Mouse (Mus musculus): ENCODE data around the gene Tgfbrap1. TPM values are rescaled to one million over a fixed set of nuclear protein-coding genes. Genes with fewer than 3 reads are reported as not detected.

The Tgfbrap1 gene
- polyA plus RNA-seq, 1 experiment from 2014 or later, result 10.8 TPM

DNA sequence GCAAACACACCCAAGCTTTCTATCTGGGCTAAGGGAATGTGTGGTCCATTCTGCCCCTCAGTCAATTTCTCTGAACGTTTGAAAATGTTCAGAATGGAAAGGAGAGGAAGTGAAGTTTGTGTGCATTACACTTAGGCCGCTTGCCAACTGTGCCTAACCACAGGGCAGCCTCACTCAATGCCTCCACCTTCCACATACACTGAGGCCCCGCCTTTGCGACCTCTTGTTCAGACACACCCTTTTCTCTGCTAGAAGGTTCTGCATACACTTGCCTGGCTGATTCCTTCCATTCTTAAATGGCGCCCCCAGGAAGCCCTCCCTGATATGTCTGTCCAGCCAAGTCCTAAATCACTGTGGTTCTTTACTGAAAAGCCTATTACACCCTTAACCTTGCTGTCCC is 27.7 kb downstream of the Tgfbrap1 start:
- Histone ChIP-seq H3K27ac (replicated peaks; ENCODE audit: low read depth, low read length) (no peak overlapping the region), H3K9me3 (ENCODE audit: control insufficient read depth, low read length) (no peaks in the 10 kb centered on the region), H3K27me3 (replicated peaks; ENCODE audit: control insufficient read depth, insufficient read depth, low read length) (no peaks in the 10 kb centered on the region), H3K36me3 (ENCODE audit: control insufficient read depth, insufficient read depth, low read length) (peaks cover 48% of the 10 kb centered on the region), H3K9ac (ENCODE audit: low read depth, low read length) (no peak overlapping the region), H3K4me1 (ENCODE audit: control insufficient read depth, insufficient read depth, low read length) (no peaks in the 10 kb centered on the region), H3K4me2 (ENCODE audit: low read depth, low read length) (no peak overlapping the region), H3K4me3 (ENCODE audit: low read depth, low read length) (no peak overlapping the region)
- ATAC-seq (ENCODE audit: low read depth), result no peak
- 81% methylated on average over 5 of the region's 5 CpGs for WGBS
- peak; percentile 13 for DNase-seq (ENCODE audit: low spot score)

DNA sequence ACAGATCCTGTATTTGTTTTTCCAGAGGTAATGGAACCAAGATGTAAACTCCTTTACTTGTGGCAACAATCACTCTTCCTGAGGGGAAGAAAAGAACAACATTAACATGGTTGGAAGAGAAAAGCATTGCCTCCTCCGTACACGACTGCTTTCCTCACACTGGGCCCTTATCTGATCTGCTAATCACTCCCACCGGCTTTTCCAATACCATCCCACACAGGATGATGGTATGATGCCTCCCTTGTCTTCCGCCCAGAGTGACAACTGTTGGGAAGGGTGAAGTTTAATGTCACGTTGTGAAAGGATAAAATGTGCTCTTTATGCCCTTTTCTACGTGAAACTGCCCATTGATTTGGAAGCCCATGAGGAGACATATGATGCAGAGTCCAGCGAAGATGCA is 30.9 kb downstream of the Tgfbrap1 start:
- H3K4me3 ChIP-seq (ENCODE audit: low read depth, low read length), result no peak overlapping the region
- H3K27ac ChIP-seq (replicated peaks; ENCODE audit: low read depth, low read length), result no peak overlapping the region
- WGBS, result 54% methylated on average over 7 of the region's 7 CpGs
- H3K4me1 ChIP-seq (ENCODE audit: control insufficient read depth, insufficient read depth, low read length), result no peaks in the 10 kb centered on the region
- H3K36me3 ChIP-seq (ENCODE audit: control insufficient read depth, insufficient read depth, low read length), result peaks cover 42% of the 10 kb centered on the region; the same call in 1 of the 2 replicates
- no peaks in the 10 kb centered on the region for H3K9me3 ChIP-seq (ENCODE audit: control insufficient read depth, low read length)
- no peak overlapping the region for H3K4me2 ChIP-seq (ENCODE audit: low read depth, low read length)
- no peak for DNase-seq (ENCODE audit: low spot score)
- H3K9ac ChIP-seq (ENCODE audit: low read depth, low read length), result no peak overlapping the region
- ATAC-seq (ENCODE audit: low read depth), result no peak
- H3K27me3 ChIP-seq (replicated peaks; ENCODE audit: control insufficient read depth, insufficient read depth, low read length), result no peaks in the 10 kb centered on the region

DNA sequence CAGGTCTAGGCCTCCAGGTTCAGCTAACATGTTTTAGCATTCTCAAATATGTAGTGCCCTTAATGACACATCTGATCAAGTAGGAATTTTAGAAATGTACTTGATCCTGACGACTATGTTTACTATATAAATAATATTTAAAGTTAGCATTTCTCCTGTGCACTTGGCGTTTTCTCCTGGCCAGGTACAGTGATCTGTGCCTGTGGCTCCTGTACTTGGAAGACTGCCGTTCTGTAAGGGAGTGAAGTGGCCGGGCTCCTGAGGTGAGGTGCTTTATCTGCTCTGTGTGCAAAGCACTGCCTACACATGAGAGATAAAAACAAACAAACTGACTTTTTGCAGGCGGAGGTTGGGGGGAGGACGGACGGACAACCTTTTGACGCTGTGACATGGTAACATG is 31.9 kb downstream of the Tgfbrap1 start:
- Histone ChIP-seq H3K27ac (replicated peaks; ENCODE audit: low read depth, low read length) (no peak overlapping the region), H3K36me3 (ENCODE audit: control insufficient read depth, insufficient read depth, low read length) (peaks cover 46% of the 10 kb centered on the region; the same call in 1 of the 2 replicates), H3K4me2 (ENCODE audit: low read depth, low read length) (no peak overlapping the region), H3K4me1 (ENCODE audit: control insufficient read depth, insufficient read depth, low read length) (no peaks in the 10 kb centered on the region), H3K9ac (ENCODE audit: low read depth, low read length) (no peak overlapping the region), H3K9me3 (ENCODE audit: control insufficient read depth, low read length) (no peaks in the 10 kb centered on the region), H3K27me3 (replicated peaks; ENCODE audit: control insufficient read depth, insufficient read depth, low read length) (no peaks in the 10 kb centered on the region), H3K4me3 (ENCODE audit: low read depth, low read length) (no peak overlapping the region)
- ATAC-seq (ENCODE audit: low read depth), result no peak
- 82% methylated on average over 8 of the region's 8 CpGs for WGBS
- DNase-seq (ENCODE audit: low spot score), result no peak

DNA sequence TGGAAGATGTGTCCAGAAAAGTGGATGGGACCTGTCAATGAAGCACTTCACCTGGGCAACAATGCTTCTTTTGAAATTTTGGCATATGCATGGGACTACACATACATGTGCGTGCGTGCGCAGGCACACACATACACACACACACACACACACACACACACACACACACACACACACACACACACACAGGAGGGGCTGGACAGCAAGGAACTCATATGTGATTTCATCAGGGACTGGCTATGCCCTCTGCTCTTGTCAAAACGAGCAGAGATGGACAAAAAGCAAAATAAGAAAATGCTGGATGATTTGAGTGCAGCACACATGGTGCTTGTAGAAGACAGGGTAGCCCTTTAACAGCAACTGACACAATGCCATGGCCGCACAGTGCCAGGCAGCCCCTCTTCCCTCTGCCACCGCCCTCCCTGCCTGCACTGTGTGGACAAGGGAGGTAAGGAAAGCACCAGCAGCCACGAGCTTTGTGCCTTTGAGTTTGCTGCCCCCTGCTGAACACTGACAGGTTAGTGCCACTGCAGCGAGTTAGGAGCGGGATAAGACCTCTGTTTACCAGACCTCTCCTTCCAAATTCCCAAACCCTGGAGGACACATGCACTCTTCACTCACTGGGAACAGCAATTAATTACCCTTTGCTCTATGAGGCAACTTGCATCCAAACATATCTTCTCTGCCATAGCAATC is 32.7 kb downstream of the Tgfbrap1 start:
- ATAC-seq (ENCODE audit: low read depth) (peak; percentile 89), DNase-seq (ENCODE audit: low spot score) (peak; percentile 87)
- Histone ChIP-seq H3K9ac (ENCODE audit: low read depth, low read length) (no peak overlapping the region), H3K27ac (replicated peaks; ENCODE audit: low read depth, low read length) (no peak overlapping the region), H3K4me1 (ENCODE audit: control insufficient read depth, insufficient read depth, low read length) (no peaks in the 10 kb centered on the region), H3K4me2 (ENCODE audit: low read depth, low read length) (no peak overlapping the region), H3K27me3 (replicated peaks; ENCODE audit: control insufficient read depth, insufficient read depth, low read length) (no peaks in the 10 kb centered on the region), H3K4me3 (ENCODE audit: low read depth, low read length) (no peak overlapping the region), H3K9me3 (ENCODE audit: control insufficient read depth, low read length) (no peaks in the 10 kb centered on the region), H3K36me3 (ENCODE audit: control insufficient read depth, insufficient read depth, low read length) (peaks cover 49% of the 10 kb centered on the region; the same call in 1 of the 2 replicates)
- 52% methylated on average over 9 of the region's 9 CpGs for WGBS

DNA sequence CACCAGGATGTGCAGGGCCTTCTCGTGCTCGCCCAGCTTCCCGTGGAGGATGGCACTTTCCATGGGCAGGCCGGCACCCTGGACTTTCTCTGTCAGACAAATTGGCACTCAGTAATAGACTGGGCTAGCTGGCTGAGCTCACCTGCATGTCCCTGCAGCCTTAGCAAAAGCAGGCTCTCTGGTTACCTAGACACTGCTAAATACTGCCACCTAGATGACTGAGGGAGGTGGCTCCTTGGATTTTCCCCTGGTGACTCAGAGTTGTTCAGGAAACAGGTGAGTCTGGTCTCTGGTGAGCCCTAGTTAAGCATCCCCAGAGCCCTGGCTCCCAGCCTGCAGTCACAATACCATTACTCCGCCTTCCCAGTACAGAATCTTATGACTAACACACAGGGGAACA is 46.5 kb downstream of the Tgfbrap1 start:
- WGBS, result 86% methylated on average over 5 of the region's 5 CpGs
- Histone ChIP-seq H3K27me3 (replicated peaks; ENCODE audit: control insufficient read depth, insufficient read depth, low read length) (no peaks in the 10 kb centered on the region), H3K9ac (ENCODE audit: low read depth, low read length) (no peak overlapping the region), H3K36me3 (ENCODE audit: control insufficient read depth, insufficient read depth, low read length) (peaks cover 71% of the 10 kb centered on the region), H3K4me1 (ENCODE audit: control insufficient read depth, insufficient read depth, low read length) (no peaks in the 10 kb centered on the region), H3K9me3 (ENCODE audit: control insufficient read depth, low read length) (no peaks in the 10 kb centered on the region), H3K4me2 (ENCODE audit: low read depth, low read length) (no peak overlapping the region), H3K4me3 (ENCODE audit: low read depth, low read length) (no peak overlapping the region), H3K27ac (replicated peaks; ENCODE audit: low read depth, low read length) (no peak overlapping the region)
- DNase-seq (ENCODE audit: low spot score) (peak; percentile 34), ATAC-seq (ENCODE audit: low read depth) (peak; percentile 47; the same call in 1 of the 2 replicates)

DNA sequence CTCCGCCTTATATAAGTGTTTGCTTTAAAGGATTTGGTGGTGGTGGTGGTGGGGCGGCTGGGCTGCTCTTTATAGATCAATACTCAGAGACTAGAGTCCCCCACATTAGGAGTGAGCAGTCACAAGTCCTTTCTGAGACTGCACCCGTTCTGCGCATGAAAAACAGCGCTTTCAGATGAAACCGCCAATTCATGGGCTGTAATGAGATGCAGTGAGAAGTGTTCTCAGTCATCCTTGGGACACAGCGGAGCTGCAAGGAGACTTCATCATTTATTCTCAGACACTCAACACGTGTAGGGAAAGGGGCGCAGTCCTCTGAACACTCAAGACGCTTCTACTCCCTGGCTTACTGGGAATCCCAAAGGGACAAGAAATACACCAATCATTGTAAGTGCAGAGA is 50.6 kb downstream of the Tgfbrap1 start:
- Histone ChIP-seq H3K4me1 (ENCODE audit: control insufficient read depth, insufficient read depth, low read length) (no peaks in the 10 kb centered on the region), H3K9me3 (ENCODE audit: control insufficient read depth, low read length) (no peaks in the 10 kb centered on the region), H3K9ac (ENCODE audit: low read depth, low read length) (no peak overlapping the region), H3K27ac (replicated peaks; ENCODE audit: low read depth, low read length) (no peak overlapping the region), H3K4me2 (ENCODE audit: low read depth, low read length) (no peak overlapping the region), H3K4me3 (ENCODE audit: low read depth, low read length) (no peak overlapping the region), H3K27me3 (replicated peaks; ENCODE audit: control insufficient read depth, insufficient read depth, low read length) (no peaks in the 10 kb centered on the region), H3K36me3 (ENCODE audit: control insufficient read depth, insufficient read depth, low read length) (peaks cover 40% of the 10 kb centered on the region)
- WGBS, result 87% methylated on average over 10 of the region's 10 CpGs
- no peak for ATAC-seq (ENCODE audit: low read depth)
- no peak for DNase-seq (ENCODE audit: low spot score)

DNA sequence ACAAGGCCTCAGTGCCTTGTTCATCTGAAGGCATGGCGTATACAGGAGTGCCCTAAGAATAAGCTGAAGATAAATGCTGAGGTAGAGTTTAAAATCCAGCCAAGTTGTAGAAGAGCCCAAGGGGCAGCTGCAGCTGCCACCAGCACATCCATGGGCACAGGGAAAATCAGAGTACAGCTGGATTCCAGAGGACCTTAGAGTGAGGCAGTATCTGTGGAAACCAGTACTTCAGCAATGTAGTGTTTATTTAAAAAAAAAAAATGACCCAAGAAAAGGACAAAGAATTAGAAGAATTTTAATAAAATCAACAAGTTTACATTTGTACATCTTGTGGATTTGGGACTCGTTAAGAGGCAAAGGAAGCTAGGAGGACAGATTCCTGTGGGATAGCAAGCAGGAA is 51.4 kb downstream of the Tgfbrap1 start:
- 79% methylated on average over 2 of the region's 2 CpGs for WGBS

DNA sequence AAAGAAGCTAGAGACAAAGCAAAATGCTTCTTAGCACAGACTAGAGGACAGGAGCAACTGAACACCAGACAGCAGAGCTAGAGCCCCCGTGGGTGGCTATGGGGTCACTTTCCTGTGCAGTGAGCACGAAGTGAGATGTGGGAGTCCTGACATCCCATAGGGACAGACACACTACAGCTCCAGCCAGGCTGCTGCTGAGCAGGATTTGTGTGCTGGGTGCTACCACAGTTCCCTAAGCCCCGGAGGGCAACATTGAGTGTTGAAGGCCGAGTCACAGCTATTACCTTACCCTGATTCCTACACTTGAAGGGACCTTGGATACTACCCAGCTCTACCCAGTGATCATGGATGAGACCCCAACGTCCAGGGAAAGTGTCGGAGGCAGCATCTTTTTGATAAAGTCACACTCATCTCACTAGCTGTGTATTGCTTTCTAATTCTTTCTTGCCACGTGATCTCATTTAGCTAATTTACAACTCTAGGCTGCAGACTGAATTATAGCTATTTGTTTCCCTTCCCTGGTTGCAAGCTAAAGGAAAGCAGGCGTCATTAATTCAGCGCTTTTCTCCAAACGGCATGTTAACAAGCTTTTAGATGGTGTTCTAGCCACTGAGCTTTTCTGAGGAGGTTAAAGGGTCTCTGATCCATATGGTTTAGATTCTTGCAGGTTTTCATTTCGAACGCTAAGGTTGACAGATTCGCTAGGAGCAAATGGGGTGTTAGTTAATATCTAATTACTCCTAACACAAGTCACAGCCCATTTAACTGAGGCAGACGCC is 53.0 kb downstream of the Tgfbrap1 start:
- WGBS, result 61% methylated on average over 14 of the region's 14 CpGs
- DNase-seq (ENCODE audit: low spot score), result no peak
- no peaks in the 10 kb centered on the region for H3K4me1 ChIP-seq (ENCODE audit: control insufficient read depth, insufficient read depth, low read length)

More for the DNA sequence above, 51.4 kb downstream of the Tgfbrap1 start:
- Histone ChIP-seq H3K4me2 (ENCODE audit: low read depth, low read length) (no peak overlapping the region), H3K36me3 (ENCODE audit: control insufficient read depth, insufficient read depth, low read length) (peaks cover 36% of the 10 kb centered on the region), H3K27me3 (replicated peaks; ENCODE audit: control insufficient read depth, insufficient read depth, low read length) (no peaks in the 10 kb centered on the region), H3K4me1 (ENCODE audit: control insufficient read depth, insufficient read depth, low read length) (no peaks in the 10 kb centered on the region), H3K27ac (replicated peaks; ENCODE audit: low read depth, low read length) (no peak overlapping the region), H3K9ac (ENCODE audit: low read depth, low read length) (no peak overlapping the region), H3K9me3 (ENCODE audit: control insufficient read depth, low read length) (no peaks in the 10 kb centered on the region), H3K4me3 (ENCODE audit: low read depth, low read length) (no peak overlapping the region)
- ATAC-seq (ENCODE audit: low read depth) (no peak), DNase-seq (ENCODE audit: low spot score) (no peak)

More for the DNA sequence above, 53.0 kb downstream of the Tgfbrap1 start:
- H3K36me3 ChIP-seq (ENCODE audit: control insufficient read depth, insufficient read depth, low read length), result peaks cover 20% of the 10 kb centered on the region; the same call in 1 of the 2 replicates
- H3K4me2 ChIP-seq (ENCODE audit: low read depth, low read length), result no peak overlapping the region
- no peak overlapping the region for H3K4me3 ChIP-seq (ENCODE audit: low read depth, low read length)
- no peak overlapping the region for H3K27ac ChIP-seq (replicated peaks; ENCODE audit: low read depth, low read length)
- no peak overlapping the region for H3K9ac ChIP-seq (ENCODE audit: low read depth, low read length)
- no peaks in the 10 kb centered on the region for H3K27me3 ChIP-seq (replicated peaks; ENCODE audit: control insufficient read depth, insufficient read depth, low read length)
- no peaks in the 10 kb centered on the region for H3K9me3 ChIP-seq (ENCODE audit: control insufficient read depth, low read length)
- no peak for ATAC-seq (ENCODE audit: low read depth)

Measured in embryonic facial prominence, embryonic 14.5 days (tissue).